Mouse (Mus musculus) lung, adult 18-20 months (tissue): ENCODE measurements around the gene Adam23.
A peak's percentile ranks its signal among the peaks of the same experiment; 100 is the strongest.
"Not testable (repeated sequence)": the region's sequence is repeated elsewhere in the genome, so short reads cannot be mapped to it uniquely, and the experiment has no call there.

Source experiments
- DNase-seq, 2 experiments: peaks; one replicate each; pipeline ENCODE4 v3.0.0; 2022; ENCODE audit warnings: mixed read lengths in 2 of 2

The Adam23 gene

GRCm38 (mm10) chr1:63603870-63604500 is 158.3 kb downstream of the Adam23 start:
- no peak for DNase-seq

GRCm38 (mm10) chr1:63609613-63610012 is 163.9 kb downstream of the Adam23 start:
- DNase-seq = no peak

- DNase-seq = no peak
Measured at GRCm38 (mm10) chr1:63614594-63614993, 168.9 kb downstream of the Adam23 start.

- no peak for DNase-seq
Measured at GRCm38 (mm10) chr1:63615668-63616067, 170.0 kb downstream of the Adam23 start, which contains the start of gene Gm39653. TSS of gene Gm39653 (plus strand) at chr1:63615968.

- peak in 1 of 2 experiments; percentile 4 for DNase-seq
Measured at GRCm38 (mm10) chr1:63628211-63628610, 182.5 kb downstream of the Adam23 start.

- DNase-seq = not testable (repeated sequence)
Measured at GRCm38 (mm10) chr1:63630390-63630789, 184.7 kb downstream of the Adam23 start.

GRCm38 (mm10) chr1:63639921-63640320 is 194.2 kb downstream of the Adam23 start:
- DNase-seq = no peak
